Mouse (Mus musculus): ENCODE data around the gene Rnf19b. TPM values are rescaled to one million over a fixed set of nuclear protein-coding genes. Genes with fewer than 3 reads are reported as not detected.

Rnf19b gene
- polyA plus RNA-seq, 1 experiment from 2014 or later: 9.0 TPM

DNA sequence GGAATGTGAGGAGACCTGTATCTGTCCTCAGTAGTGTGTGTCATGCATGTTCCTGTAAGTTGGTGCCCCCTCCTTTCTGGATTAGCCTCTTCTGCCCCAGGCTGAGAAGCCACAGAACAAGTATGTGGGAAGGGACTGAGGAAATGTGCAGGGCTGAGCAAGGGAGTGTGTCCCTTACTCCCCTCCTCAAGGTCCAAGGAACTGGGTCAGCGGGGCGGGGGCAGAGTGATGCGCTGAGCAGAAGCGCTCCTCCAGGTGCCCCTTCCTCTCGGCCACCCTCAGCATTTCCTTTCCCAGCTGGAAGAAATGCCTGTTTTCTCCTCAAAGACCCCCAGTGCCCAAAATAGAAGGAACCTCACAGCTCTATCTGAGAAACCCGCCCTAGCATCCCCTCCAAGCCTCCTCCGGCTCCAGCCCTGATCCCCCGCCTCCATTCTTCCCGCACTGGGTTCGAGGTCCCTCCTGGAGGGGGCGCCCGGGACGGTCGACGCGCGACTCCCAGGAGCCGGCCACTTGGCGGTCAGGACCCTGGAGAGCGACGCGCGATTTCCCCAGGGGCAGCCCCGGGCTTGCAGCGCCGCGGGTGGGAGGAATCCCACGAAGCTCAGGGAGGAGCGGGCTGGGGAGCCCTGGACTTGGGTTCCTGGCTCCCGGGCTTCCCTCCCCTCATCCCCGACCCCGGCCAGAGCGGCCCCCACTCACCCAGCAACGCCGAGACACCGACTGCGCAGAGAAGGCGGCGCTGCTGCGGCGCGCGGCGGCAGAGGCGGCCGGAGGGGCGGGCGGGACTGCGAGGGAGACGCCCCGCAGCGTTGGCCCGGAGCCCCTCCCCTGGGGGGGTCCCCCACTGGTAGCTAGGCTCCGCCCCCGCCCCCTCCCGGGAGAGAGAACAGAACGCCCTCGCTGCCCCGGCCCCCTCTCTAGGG lies 62.7 kb downstream of the Rnf19b start:
- Histone ChIP-seq H3K27me3 (ENCODE audit: control insufficient read depth, insufficient read depth, low read length) (peaks cover 20% of the 10 kb centered on the region), H3K27ac (replicated peaks; ENCODE audit: low read depth, low read length) (no peak overlapping the region), H3K9me3 (replicated peaks; ENCODE audit: control insufficient read depth, low read length) (no peaks in the 10 kb centered on the region), H3K36me3 (replicated peaks; ENCODE audit: control insufficient read depth, insufficient read depth, low read depth, low read length) (no peaks in the 10 kb centered on the region), H3K4me1 (ENCODE audit: control insufficient read depth, insufficient read depth, low read length) (peaks cover 7% of the 10 kb centered on the region), H3K4me2 (ENCODE audit: low read depth, low read length) (peak overlapping the region; percentile 82), H3K4me3 (ENCODE audit: low read depth, low read length) (peak overlapping the region; percentile 36), H3K9ac (replicated peaks; ENCODE audit: low read length) (no peak overlapping the region; the same call in 1 of the 2 replicates)
- DNase-seq (ENCODE audit: low spot score) (peak; percentile 82), ATAC-seq (replicated peaks; ENCODE audit: insufficient number of reproducible peaks, low FRiP score, low TSS enrichment, low read depth) (peak; percentile 49; the same call in 1 of the 2 replicates)
- 2% methylated on average over 46 of the region's 59 CpGs for WGBS

DNA sequence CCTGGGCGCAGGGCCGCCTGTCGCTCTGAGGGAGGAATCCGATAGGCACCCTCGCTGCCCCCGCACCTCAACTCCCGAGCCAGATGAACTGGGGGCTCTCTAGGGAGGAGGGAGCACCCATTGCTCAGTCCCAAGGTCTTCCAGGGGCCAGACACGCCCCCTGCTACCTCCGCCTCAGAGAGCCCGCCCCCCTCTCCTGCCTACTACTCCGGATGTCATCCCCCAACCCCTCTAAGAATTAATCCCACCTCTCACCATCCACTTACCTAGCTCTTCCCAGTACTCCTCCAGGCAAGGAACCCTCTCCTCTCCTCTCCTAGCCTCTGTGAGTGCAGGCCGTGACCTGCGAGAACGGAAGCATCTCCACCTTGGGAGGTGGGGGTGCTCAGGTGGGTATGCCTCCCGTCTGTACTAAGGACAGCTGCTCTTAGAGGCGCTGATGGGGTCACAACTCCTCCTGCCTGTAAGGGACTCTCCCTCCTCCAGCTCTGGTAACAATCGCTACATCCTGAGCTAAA lies 63.6 kb downstream of the Rnf19b start, which contains the start of gene Hpca:
Gene Hpca, minus strand, starts transcription at position 468 of the 518 bp plus-strand sequence.
- no peak for DNase-seq (ENCODE audit: low spot score)
- Histone ChIP-seq H3K36me3 (replicated peaks; ENCODE audit: control insufficient read depth, insufficient read depth, low read depth, low read length) (no peaks in the 10 kb centered on the region), H3K9ac (replicated peaks; ENCODE audit: low read length) (no peak within 1 kb of the TSS; the same call in 1 of the 2 replicates), H3K4me3 (ENCODE audit: low read depth, low read length) (peak within 1 kb of the TSS; percentile 36), H3K27ac (replicated peaks; ENCODE audit: low read depth, low read length) (no peak within 1 kb of the TSS), H3K4me1 (ENCODE audit: control insufficient read depth, insufficient read depth, low read length) (peaks cover 7% of the 10 kb centered on the region), H3K4me2 (ENCODE audit: low read depth, low read length) (peak within 1 kb of the TSS; percentile 82), H3K9me3 (replicated peaks; ENCODE audit: control insufficient read depth, low read length) (no peaks in the 10 kb centered on the region), H3K27me3 (ENCODE audit: control insufficient read depth, insufficient read depth, low read length) (peaks cover 20% of the 10 kb centered on the region)
- ATAC-seq (replicated peaks; ENCODE audit: insufficient number of reproducible peaks, low FRiP score, low TSS enrichment, low read depth): no peak
- 3% methylated on average over 17 of the region's 17 CpGs for WGBS

DNA sequence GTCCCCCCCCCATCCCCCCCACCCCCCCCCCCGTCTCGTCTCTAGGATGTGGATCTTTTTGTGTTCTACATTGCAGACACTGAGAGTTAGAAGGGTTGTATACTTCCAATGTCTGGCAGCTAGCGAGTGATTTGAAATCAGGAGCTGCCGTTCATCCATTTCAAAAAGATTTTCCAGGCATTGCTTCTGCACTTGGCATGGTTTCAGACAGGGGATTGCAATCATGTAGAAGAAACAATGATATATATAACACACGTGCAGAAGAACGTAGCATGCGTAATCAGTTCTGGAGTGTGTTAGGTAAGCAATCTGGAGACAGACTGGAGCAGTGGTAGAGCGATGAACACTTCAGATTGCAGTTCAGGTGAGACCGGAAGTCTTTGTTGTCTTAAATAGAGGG lies 64.0 kb downstream of the Rnf19b start:
- WGBS: 41% methylated on average over 9 of the region's 9 CpGs
- H3K9ac ChIP-seq (replicated peaks; ENCODE audit: low read length): no peak overlapping the region
- ATAC-seq (replicated peaks; ENCODE audit: insufficient number of reproducible peaks, low FRiP score, low TSS enrichment, low read depth): no peak
- no peak for DNase-seq (ENCODE audit: low spot score)
- H3K9me3 ChIP-seq (replicated peaks; ENCODE audit: control insufficient read depth, low read length): no peaks in the 10 kb centered on the region
- no peak overlapping the region for H3K4me3 ChIP-seq (ENCODE audit: low read depth, low read length)
- H3K27me3 ChIP-seq (ENCODE audit: control insufficient read depth, insufficient read depth, low read length): peaks cover 20% of the 10 kb centered on the region
- peaks cover 7% of the 10 kb centered on the region for H3K4me1 ChIP-seq (ENCODE audit: control insufficient read depth, insufficient read depth, low read length)
- no peak overlapping the region for H3K4me2 ChIP-seq (ENCODE audit: low read depth, low read length)
- no peak overlapping the region for H3K27ac ChIP-seq (replicated peaks; ENCODE audit: low read depth, low read length)
- no peaks in the 10 kb centered on the region for H3K36me3 ChIP-seq (replicated peaks; ENCODE audit: control insufficient read depth, insufficient read depth, low read depth, low read length)

DNA sequence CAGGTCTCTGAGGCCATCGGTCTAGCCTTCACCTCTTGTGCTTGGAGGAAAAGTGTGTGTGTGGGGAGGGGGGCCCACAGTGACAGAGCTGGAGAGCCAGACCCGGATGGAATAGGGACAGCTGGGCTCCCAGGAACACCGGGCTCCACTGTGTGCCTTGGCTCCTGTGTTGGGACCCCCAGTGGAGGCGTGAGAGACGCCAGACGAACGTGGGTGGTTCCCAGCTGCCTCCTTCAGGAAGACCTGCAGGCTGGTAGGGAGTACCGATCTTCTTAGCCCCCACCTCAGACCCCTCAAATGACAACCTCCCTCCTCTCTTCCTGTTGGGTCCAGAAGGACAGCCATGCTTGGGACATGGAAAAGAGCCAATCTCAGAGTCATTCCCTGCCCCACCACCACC lies 64.6 kb downstream of the Rnf19b start:
- DNase-seq (ENCODE audit: low spot score): no peak
- 34% methylated on average over 8 of the region's 8 CpGs for WGBS
- Histone ChIP-seq H3K36me3 (replicated peaks; ENCODE audit: control insufficient read depth, insufficient read depth, low read depth, low read length) (no peaks in the 10 kb centered on the region), H3K27me3 (ENCODE audit: control insufficient read depth, insufficient read depth, low read length) (peaks cover 20% of the 10 kb centered on the region), H3K4me3 (ENCODE audit: low read depth, low read length) (no peak overlapping the region), H3K4me1 (ENCODE audit: control insufficient read depth, insufficient read depth, low read length) (peaks cover 7% of the 10 kb centered on the region), H3K9ac (replicated peaks; ENCODE audit: low read length) (no peak overlapping the region), H3K27ac (replicated peaks; ENCODE audit: low read depth, low read length) (no peak overlapping the region), H3K9me3 (replicated peaks; ENCODE audit: control insufficient read depth, low read length) (no peaks in the 10 kb centered on the region), H3K4me2 (ENCODE audit: low read depth, low read length) (no peak overlapping the region)
- no peak for ATAC-seq (replicated peaks; ENCODE audit: insufficient number of reproducible peaks, low FRiP score, low TSS enrichment, low read depth)

DNA sequence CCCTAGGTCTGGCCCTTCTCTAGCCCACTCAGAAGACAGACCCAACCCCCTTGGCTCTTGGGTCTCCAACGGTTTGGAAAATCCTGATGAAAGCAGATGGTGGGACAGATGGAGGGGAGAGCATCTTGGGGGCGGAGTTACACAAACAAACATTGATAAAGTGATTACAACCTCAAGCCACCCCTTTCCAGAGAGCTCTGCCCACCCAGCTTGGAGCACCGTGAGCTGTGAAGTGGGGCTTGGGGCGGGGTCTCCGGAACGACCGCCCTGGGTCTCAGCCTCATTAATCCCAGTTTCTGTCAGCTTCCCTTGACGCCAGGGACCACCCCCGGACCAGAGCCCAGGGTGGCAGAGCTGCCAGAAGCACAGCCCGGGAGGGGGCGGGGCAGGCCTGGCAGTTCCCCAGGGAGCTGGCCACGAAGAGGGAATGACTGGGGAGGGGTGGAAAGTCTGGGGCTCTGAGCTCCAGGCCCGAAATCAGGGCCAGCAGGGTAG lies 66.6 kb downstream of the Rnf19b start:
- WGBS: 9% methylated on average over 13 of the region's 13 CpGs
- peaks cover 20% of the 10 kb centered on the region for H3K27me3 ChIP-seq (ENCODE audit: control insufficient read depth, insufficient read depth, low read length)
- DNase-seq (ENCODE audit: low spot score) (no peak), ATAC-seq (replicated peaks; ENCODE audit: insufficient number of reproducible peaks, low FRiP score, low TSS enrichment, low read depth) (no peak)
- no peaks in the 10 kb centered on the region for H3K36me3 ChIP-seq (replicated peaks; ENCODE audit: control insufficient read depth, insufficient read depth, low read depth, low read length)
- H3K4me1 ChIP-seq (ENCODE audit: control insufficient read depth, insufficient read depth, low read length): peaks cover 7% of the 10 kb centered on the region
- H3K27ac ChIP-seq (replicated peaks; ENCODE audit: low read depth, low read length): no peak overlapping the region
- no peak overlapping the region for H3K4me2 ChIP-seq (ENCODE audit: low read depth, low read length)
- no peak overlapping the region for H3K9ac ChIP-seq (replicated peaks; ENCODE audit: low read length)
- H3K9me3 ChIP-seq (replicated peaks; ENCODE audit: control insufficient read depth, low read length): no peaks in the 10 kb centered on the region
- H3K4me3 ChIP-seq (ENCODE audit: low read depth, low read length): no peak overlapping the region

DNA sequence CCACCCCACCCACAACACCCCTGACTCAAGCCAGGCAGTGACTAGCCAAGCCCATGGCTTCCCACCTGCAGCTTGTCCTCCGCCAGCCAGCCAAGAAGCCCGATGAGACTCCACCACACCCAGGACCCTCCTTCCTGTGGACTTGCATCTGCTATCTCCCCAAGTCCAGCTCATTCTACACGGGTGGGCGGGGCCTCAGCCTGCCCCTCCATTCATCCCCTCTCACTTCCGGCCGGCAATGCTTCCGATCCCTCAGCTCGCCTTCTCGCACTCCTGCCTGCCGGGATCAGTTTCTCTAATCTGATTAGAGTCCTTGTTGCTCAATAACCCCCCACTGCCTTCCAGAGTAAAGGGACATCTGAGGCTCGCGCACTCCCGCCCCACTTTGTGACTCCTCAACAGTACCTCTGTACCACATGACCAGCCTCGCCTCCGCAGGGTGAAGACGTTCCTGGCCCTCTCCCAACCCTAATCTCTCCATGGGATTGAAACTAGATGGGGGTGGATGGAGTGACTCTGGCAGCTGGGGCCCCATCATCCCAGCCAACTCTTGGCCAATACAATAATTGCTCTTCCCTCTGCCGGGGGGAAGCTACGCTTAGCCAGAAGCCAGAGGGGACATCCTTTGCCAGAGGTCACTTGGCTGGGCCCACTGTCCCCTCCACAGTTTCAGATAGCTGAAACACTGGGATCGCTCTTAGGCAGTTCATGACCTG lies 67.8 kb downstream of the Rnf19b start:
- H3K4me3 ChIP-seq (ENCODE audit: low read depth, low read length): no peak overlapping the region
- H3K27me3 ChIP-seq (ENCODE audit: control insufficient read depth, insufficient read depth, low read length): peaks cover 14% of the 10 kb centered on the region

DNA sequence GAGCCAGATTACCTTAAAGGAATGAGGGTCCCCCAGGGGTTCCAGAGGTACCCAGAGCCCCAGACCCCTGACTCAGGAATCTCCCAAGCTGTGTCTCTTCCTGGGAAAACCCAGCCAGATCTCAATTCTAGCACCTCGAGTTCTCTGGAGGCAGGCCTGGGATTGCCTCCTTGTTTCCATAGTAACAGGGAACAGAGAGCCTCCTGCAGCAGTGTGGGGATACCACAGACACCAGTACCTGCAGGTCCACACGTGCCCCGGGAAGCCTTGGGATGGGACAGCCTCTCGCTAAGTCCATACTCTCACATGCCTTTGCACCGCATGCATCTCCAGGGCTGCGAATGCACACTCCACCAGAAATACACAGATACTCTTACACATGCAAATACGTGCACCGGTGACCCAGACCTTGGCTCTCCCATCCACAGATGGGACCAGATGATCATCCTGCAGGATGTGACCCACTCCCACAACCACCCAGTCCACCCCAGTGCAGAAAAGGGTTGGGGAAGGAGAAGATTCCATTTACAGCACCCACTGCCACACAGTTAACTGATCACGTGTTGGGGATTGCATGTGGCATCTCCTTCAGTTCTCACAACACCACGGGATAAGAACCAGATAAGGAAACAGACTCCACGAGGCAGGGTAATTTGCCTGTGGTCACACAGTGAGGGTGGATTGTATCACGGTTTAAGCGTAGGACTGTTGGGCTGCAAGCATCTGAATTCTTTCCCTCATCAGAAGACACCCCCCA lies 70.7 kb downstream of the Rnf19b start:
- H3K36me3 ChIP-seq (replicated peaks; ENCODE audit: control insufficient read depth, insufficient read depth, low read depth, low read length): no peaks in the 10 kb centered on the region
- no peak overlapping the region for H3K4me3 ChIP-seq (ENCODE audit: low read depth, low read length)
- no peaks in the 10 kb centered on the region for H3K9me3 ChIP-seq (replicated peaks; ENCODE audit: control insufficient read depth, low read length)
- H3K27ac ChIP-seq (replicated peaks; ENCODE audit: low read depth, low read length): no peak overlapping the region
- DNase-seq (ENCODE audit: low spot score): peak; percentile 29
- no peaks in the 10 kb centered on the region; the same call in 1 of the 2 replicates for H3K4me1 ChIP-seq (ENCODE audit: control insufficient read depth, insufficient read depth, low read length)
- H3K4me2 ChIP-seq (ENCODE audit: low read depth, low read length): no peak overlapping the region
- no peak overlapping the region for H3K9ac ChIP-seq (replicated peaks; ENCODE audit: low read length)
- no peaks in the 10 kb centered on the region; the same call in 1 of the 2 replicates for H3K27me3 ChIP-seq (ENCODE audit: control insufficient read depth, insufficient read depth, low read length)
- 60% methylated on average over 13 of the region's 13 CpGs for WGBS
- no peak for ATAC-seq (replicated peaks; ENCODE audit: insufficient number of reproducible peaks, low FRiP score, low TSS enrichment, low read depth)

More for the DNA sequence above, 67.8 kb downstream of the Rnf19b start:
- H3K9me3 ChIP-seq (replicated peaks; ENCODE audit: control insufficient read depth, low read length): no peaks in the 10 kb centered on the region
- DNase-seq (ENCODE audit: low spot score): no peak
- peaks cover 7% of the 10 kb centered on the region for H3K4me1 ChIP-seq (ENCODE audit: control insufficient read depth, insufficient read depth, low read length)
- 11% methylated on average over 19 of the region's 19 CpGs for WGBS
- ATAC-seq (replicated peaks; ENCODE audit: insufficient number of reproducible peaks, low FRiP score, low TSS enrichment, low read depth): no peak
- H3K9ac ChIP-seq (replicated peaks; ENCODE audit: low read length): no peak overlapping the region
- 0 out of 2 replicates have a peak overlapping the region, but pooled peaks have one; percentile 29 for H3K4me2 ChIP-seq (ENCODE audit: low read depth, low read length)
- H3K27ac ChIP-seq (replicated peaks; ENCODE audit: low read depth, low read length): no peak overlapping the region
- H3K36me3 ChIP-seq (replicated peaks; ENCODE audit: control insufficient read depth, insufficient read depth, low read depth, low read length): no peaks in the 10 kb centered on the region

Data from embryonic facial prominence, embryonic 11.5 days (tissue).